Mouse (Mus musculus) MEL (cell line): ENCODE data around the gene Nfia. TPM values are rescaled to one million over a fixed set of nuclear protein-coding genes. Genes with fewer than 3 reads are reported as not detected.

ENCODE experiments used
- DNase-seq: peaks from one replicate; pipeline ENCODE4 v3.0.0; 2011; ENCODE audit warnings: low read depth, low spot score
- H3K27ac ChIP-seq: 2 replicates; pipeline ENCODE4 v1.5.1; 2012; ENCODE audit warnings: low read depth, mild to moderate bottlenecking, control low read depth, low read length, moderate library complexity; ENCODE audit not compliant: control insufficient read depth
- H3K27me3 ChIP-seq, 2 experiments: fragments of 150-350 bp in 1 of 2; sonication (generic) in 1 of 2; 2 replicates each; pipeline ENCODE4 v1.6.1; 2012; ENCODE audit warnings: low read length in 2 of 2, mild to moderate bottlenecking in 2 of 2, improper control_type of control experiment in 1 of 2, moderate library complexity in 1 of 2; ENCODE audit not compliant: insufficient read depth in 2 of 2, control insufficient read depth in 1 of 2
- H3K36me3 ChIP-seq, 2 experiments: 2 replicates each; pipeline ENCODE4 v1.6.1; 2012 to 2014; ENCODE audit warnings: low read length in 2 of 2, improper control_type of control experiment in 1 of 2, inconsistent platforms in 1 of 2, mild to moderate bottlenecking in 1 of 2; ENCODE audit not compliant: insufficient read depth in 2 of 2, control insufficient read depth in 1 of 2
- H3K4me1 ChIP-seq, 2 experiments: fragments of 150-350 bp in 1 of 2; sonication (generic) in 1 of 2; 2 replicates each; pipeline ENCODE4 v1.6.1; 2012; ENCODE audit warnings: low read length in 2 of 2, improper control_type of control experiment in 1 of 2, mild to moderate bottlenecking in 1 of 2; ENCODE audit not compliant: insufficient read depth in 2 of 2, control insufficient read depth in 1 of 2
- H3K4me3 ChIP-seq, 2 experiments: fragments of 150-350 bp in 1 of 2; sonication (generic) in 1 of 2; 2 replicates each; pipeline ENCODE4 v1.5.1; 2012; ENCODE audit warnings: low read depth in 2 of 2, low read length in 2 of 2, mild to moderate bottlenecking in 2 of 2, moderate library complexity in 2 of 2, control low read depth in 1 of 2, improper control_type of control experiment in 1 of 2; ENCODE audit not compliant: control insufficient read depth in 1 of 2, insufficient read depth in 1 of 2
- H3K79me2 ChIP-seq: 2 replicates; pipeline ENCODE4 v1.6.1; 2012; ENCODE audit warnings: mild to moderate bottlenecking, low read length, moderate library complexity; ENCODE audit not compliant: control insufficient read depth, poor library complexity, insufficient read depth
- H3K9ac ChIP-seq: 2 replicates; pipeline ENCODE4 v1.6.1; 2012; ENCODE audit warnings: low read depth, mild to moderate bottlenecking, control low read depth, low read length, moderate library complexity; ENCODE audit not compliant: control insufficient read depth, poor library complexity, severe bottlenecking
- H3K9me3 ChIP-seq: fragments of 150-350 bp; sonication (generic); replicated peaks from 2 replicates; pipeline ENCODE4 v1.6.1; 2012; ENCODE audit warnings: mild to moderate bottlenecking, low read length, improper control_type of control experiment, moderate library complexity; ENCODE audit not compliant: insufficient read depth
- BHLHE40 ChIP-seq: IDR thresholded peaks from 2 replicates; pipeline ENCODE4 v1.6.1; 2012; ENCODE audit warnings: low read depth, mild to moderate bottlenecking, inconsistent platforms, low read length, improper control_type of control experiment, borderline replicate concordance
- E2F4 ChIP-seq: IDR thresholded peaks from 2 replicates; pipeline ENCODE4 v1.6.1; 2011; ENCODE audit warnings: low read depth, low read length, improper control_type of control experiment, borderline replicate concordance
- EP300 ChIP-seq, 2 experiments: IDR thresholded peaks; 2 replicates each; pipeline ENCODE4 v1.6.1; 2011; ENCODE audit warnings: improper control_type of control experiment in 2 of 2, low read length in 2 of 2, low read depth in 1 of 2, mild to moderate bottlenecking in 1 of 2
- HCFC1 ChIP-seq: IDR thresholded peaks from 2 replicates; pipeline ENCODE4 v1.6.1; 2012; ENCODE audit warnings: low read depth, mild to moderate bottlenecking, inconsistent platforms, low read length, improper control_type of control experiment, moderate library complexity
- MXI1 ChIP-seq: IDR thresholded peaks from 2 replicates; pipeline ENCODE4 v1.6.1; 2011; ENCODE audit warnings: mild to moderate bottlenecking, low read depth, low read length, improper control_type of control experiment
- MYC ChIP-seq: IDR thresholded peaks from 2 replicates; pipeline ENCODE4 v1.6.1; 2011; ENCODE audit warnings: low read depth, mild to moderate bottlenecking, low read length, improper control_type of control experiment, moderate library complexity
- POLR2AphosphoS5 ChIP-seq: IDR thresholded peaks from 2 replicates; pipeline ENCODE4 v1.6.1; 2012; ENCODE audit warnings: low read depth, borderline replicate concordance, mild to moderate bottlenecking, inconsistent platforms, low read length, moderate library complexity, mixed read lengths
- RAD21 ChIP-seq: IDR thresholded peaks from 2 replicates; pipeline ENCODE4 v1.6.1; 2011; ENCODE audit warnings: mild to moderate bottlenecking, low read depth, low read length, improper control_type of control experiment
- SMC3 ChIP-seq: IDR thresholded peaks from 2 replicates; pipeline ENCODE4 v1.6.1; 2011; ENCODE audit warnings: low read depth, low read length, improper control_type of control experiment
- TBP ChIP-seq: IDR thresholded peaks from 2 replicates; pipeline ENCODE4 v1.8.0; 2011; ENCODE audit warnings: low read depth, low read length, improper control_type of control experiment
- UBTF ChIP-seq: IDR thresholded peaks from 2 replicates; pipeline ENCODE4 v1.6.1; 2012; ENCODE audit warnings: low read depth, mild to moderate bottlenecking, inconsistent platforms, low read length, improper control_type of control experiment, moderate library complexity, borderline replicate concordance; ENCODE audit not compliant: insufficient read depth
- USF1 ChIP-seq: IDR thresholded peaks from 2 replicates; pipeline ENCODE4 v1.6.1; 2014; ENCODE audit warnings: low read depth, mild to moderate bottlenecking, inconsistent platforms, low read length, improper control_type of control experiment, moderate library complexity
- ZC3H11A ChIP-seq: IDR thresholded peaks from 2 replicates; pipeline ENCODE4 v1.6.1; 2012; ENCODE audit warnings: low read depth, mild to moderate bottlenecking, inconsistent platforms, low read length, improper control_type of control experiment
- ZKSCAN1 ChIP-seq: IDR thresholded peaks from 2 replicates; pipeline ENCODE4 v1.6.1; 2012; ENCODE audit warnings: low read depth, mild to moderate bottlenecking, inconsistent platforms, low read length, improper control_type of control experiment, moderate library complexity
- polyA plus RNA-seq, 2 experiments: library from polyadenylated mRNA; stranded (reverse) in 1 of 2; unstranded in 1 of 2; fragments of >175 nt in 1 of 2; fragments of >200 nt in 1 of 2; gene quantifications; 2 replicates each; pipeline versions ENCODE4 v1.2.1 to v1.2.4; 2012; ENCODE audit warnings: low replicate concordance in 2 of 2, low read depth in 1 of 2; ENCODE audit not compliant: insufficient read length in 2 of 2, insufficient read depth in 1 of 2, missing spikeins in 1 of 2
- total RNA-seq: library from RNA; depleted of rRNA; stranded (reverse); fragments of 300-350 nt; gene quantifications from 2 replicates; pipeline ENCODE4 v1.2.3, GENCODE M21; 2012

Gene Nfia
- total and polyA plus RNA-seq, 3 experiments: 10.2 to 20.5 (median 13.4) TPM

- no peak for TF ChIP-seq ZC3H11A
- TF ChIP-seq HCFC1: no peak
- no peak for TF ChIP-seq MXI1
- no peak for TF ChIP-seq E2F4
- no peak for TF ChIP-seq RAD21
- TF ChIP-seq BHLHE40: no peak
- no peaks in the 10 kb centered on the region for H3K9me3 ChIP-seq
Observed at GRCm38 (mm10) chr4:98019811-98020210, 247.3 kb downstream of the Nfia start.

GRCm38 (mm10) chr4:98020836-98021235 lies 248.3 kb downstream of the Nfia start:
- no peaks in the 10 kb centered on the region for H3K79me2 ChIP-seq
- no peak overlapping the region for H3K4me3 ChIP-seq
- TF ChIP-seq ZKSCAN1 (no peak), EP300 (IDR thresholded peaks at IDR 0.05; ENCODE audit: low read depth in 1 of 2, low read length in 2 of 2) (no peak), MYC (no peak), POLR2AphosphoS5 (no peak), USF1 (no peak), TBP (no peak)
- TF ChIP-seq, all 39 proteins: peak for 0
- no peak overlapping the region for H3K9ac ChIP-seq
- H3K36me3 ChIP-seq: peaks cover 0 to 27% of the 10 kb centered on the region in 2 experiments; a peak in 2 of 4 replicates
- no peaks in the 10 kb centered on the region for H3K4me1 ChIP-seq
- no peak overlapping the region for H3K27ac ChIP-seq
- no peaks in the 10 kb centered on the region for H3K27me3 ChIP-seq
- H3K9me3 ChIP-seq: no peaks in the 10 kb centered on the region
- no peak for DNase-seq

More at GRCm38 (mm10) chr4:98019811-98020210, 247.3 kb downstream of the Nfia start:
- Histone ChIP-seq H3K4me1 (no peaks in the 10 kb centered on the region), H3K4me3 (no peak overlapping the region), H3K27me3 (no peaks in the 10 kb centered on the region), H3K79me2 (no peaks in the 10 kb centered on the region), H3K9ac (no peak overlapping the region), H3K36me3 (peaks cover 0 to 31% of the 10 kb centered on the region in 2 experiments; a peak in 2 of 4 replicates), H3K27ac (no peak overlapping the region)
- DNase-seq: no peak

GRCm38 (mm10) chr4:98023245-98023792 lies 250.8 kb downstream of the Nfia start:
- no peaks in the 10 kb centered on the region for H3K4me1 ChIP-seq
- H3K27ac ChIP-seq: no peak overlapping the region
- H3K27me3 ChIP-seq: no peaks in the 10 kb centered on the region
- H3K9me3 ChIP-seq: no peaks in the 10 kb centered on the region
- no peak overlapping the region for H3K4me3 ChIP-seq
- no peaks in the 10 kb centered on the region for H3K79me2 ChIP-seq
- TF ChIP-seq SMC3: no peak
- TF ChIP-seq TBP: no peak
- TF ChIP-seq UBTF: no peak
- TF ChIP-seq MYC: no peak
- DNase-seq: no peak
- peaks cover 0 to 24% of the 10 kb centered on the region in 2 experiments for H3K36me3 ChIP-seq
- no peak overlapping the region for H3K9ac ChIP-seq
